Mouse (Mus musculus) hindbrain, embryonic 13.5 days (tissue): ENCODE measurements around the gene Unc45a. TPM values are rescaled to one million over a fixed set of nuclear protein-coding genes. Genes with fewer than 3 reads are reported as not detected.

ENCODE experiments used
- ATAC-seq: fragments of 200-750 bp; cut with Nextera tagmentation; 2 replicates; pipeline ENCODE4 v1.8.0; 2017; ENCODE audit warnings: moderate TSS enrichment; ENCODE audit not compliant: low FRiP score
- H3K27ac ChIP-seq: fragments of 300-500 bp; sonication (generic); 2 replicates; pipeline ENCODE4 v1.5.1; 2015; ENCODE audit warnings: inconsistent platforms, mild to moderate bottlenecking, moderate library complexity
- H3K27me3 ChIP-seq: fragments of 300-500 bp; sonication (generic); 2 replicates; pipeline ENCODE4 v1.6.1; 2015; ENCODE audit warnings: mild to moderate bottlenecking, inconsistent platforms
- H3K36me3 ChIP-seq: fragments of 300-500 bp; sonication (generic); 2 replicates; pipeline ENCODE4 v1.6.1; 2015; ENCODE audit warnings: mild to moderate bottlenecking, inconsistent platforms
- H3K4me1 ChIP-seq: fragments of 300-500 bp; sonication (generic); replicated peaks from 2 replicates; pipeline ENCODE4 v1.6.1; 2015; ENCODE audit warnings: inconsistent platforms
- H3K4me2 ChIP-seq: fragments of 300-500 bp; sonication (generic); 2 replicates; pipeline ENCODE4 v1.6.1; 2015; ENCODE audit warnings: inconsistent platforms, mild to moderate bottlenecking, moderate library complexity
- H3K4me3 ChIP-seq: fragments of 300-500 bp; sonication (generic); 2 replicates; pipeline ENCODE4 v1.5.1; 2015; ENCODE audit warnings: mild to moderate bottlenecking, inconsistent platforms
- H3K9ac ChIP-seq: fragments of 300-500 bp; sonication (generic); 2 replicates; pipeline ENCODE4 v1.6.1; 2015; ENCODE audit warnings: mild to moderate bottlenecking, inconsistent platforms
- H3K9me3 ChIP-seq: fragments of 300-500 bp; sonication (generic); 2 replicates; pipeline ENCODE4 v1.6.1; 2016; ENCODE audit warnings: inconsistent platforms
- WGBS: fragments of 180-500 bp; shearing (Covaris S2); methylation state at CpG from one replicate; pipeline ENCODE4 v1.1.7; 2015; 5-methylcytosine and 5-hydroxymethylcytosine counted together
- polyA plus RNA-seq: library from polyadenylated mRNA; unstranded; fragments of >200 nt; fragmentation: Nextera tagmentation; extraction: Ambion mirVana; gene quantifications from 2 replicates; pipeline ENCODE4 v1.2.1, GENCODE M21; 2015

The Unc45a gene
- polyA plus RNA-seq, 1 experiment from 2014 or later, result 55.5 TPM

DNA sequence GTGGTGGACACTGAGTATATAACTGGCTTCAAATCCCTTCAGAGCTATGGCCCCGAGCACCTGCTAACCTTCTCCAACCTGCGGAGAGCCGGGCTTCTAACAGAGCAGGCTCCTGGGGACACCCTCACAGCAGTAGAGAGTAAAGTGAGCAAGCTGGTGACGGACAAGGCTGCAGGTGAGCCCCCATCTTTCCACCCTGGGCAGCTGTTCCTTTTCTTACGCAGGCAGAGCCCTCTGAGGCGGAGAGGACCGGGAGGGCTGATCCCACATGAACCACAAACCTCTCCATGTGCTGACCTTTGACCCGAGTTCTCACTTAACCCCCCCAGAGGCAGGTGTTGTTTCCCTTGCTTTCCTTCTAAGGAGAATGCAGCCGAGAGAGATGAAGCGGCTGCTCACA, 53.1 kb downstream of the Unc45a start:
- Histone ChIP-seq H3K36me3 (peaks cover 82% of the 10 kb centered on the region), H3K9ac (no peak overlapping the region), H3K9me3 (no peaks in the 10 kb centered on the region), H3K27ac (no peak overlapping the region), H3K27me3 (no peaks in the 10 kb centered on the region), H3K4me3 (no peak overlapping the region), H3K4me2 (no peak overlapping the region), H3K4me1 (no peaks in the 10 kb centered on the region)
- no peak for ATAC-seq
- WGBS, result 84% methylated on average over 10 of the region's 10 CpGs

DNA sequence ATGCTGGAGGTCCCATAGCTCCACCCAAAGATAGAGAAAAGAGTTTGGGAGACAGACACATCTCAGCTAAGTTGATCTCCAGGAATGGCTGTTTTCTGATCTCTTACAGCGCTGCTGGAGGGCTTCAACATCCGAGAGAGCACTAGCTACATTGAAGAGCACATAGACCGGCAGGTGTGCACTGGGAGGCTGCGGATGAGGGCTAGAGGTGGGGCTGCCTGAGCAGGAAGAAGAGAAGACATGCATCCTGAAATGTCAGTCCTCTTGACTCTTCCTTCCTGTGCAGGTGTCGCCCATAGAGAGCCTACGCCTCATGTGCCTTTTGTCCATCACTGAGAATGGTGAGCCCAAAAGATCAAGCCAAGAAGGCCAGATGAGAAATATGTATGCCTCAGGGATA, 55.1 kb downstream of the Unc45a start:
- no peak overlapping the region for H3K4me3 ChIP-seq
- H3K4me1 ChIP-seq, result no peaks in the 10 kb centered on the region
- H3K27me3 ChIP-seq, result no peaks in the 10 kb centered on the region
- H3K36me3 ChIP-seq, result peaks cover 87% of the 10 kb centered on the region
- no peak for ATAC-seq
- H3K4me2 ChIP-seq, result no peak overlapping the region
- H3K27ac ChIP-seq, result no peak overlapping the region
- H3K9ac ChIP-seq, result no peak overlapping the region
- no peaks in the 10 kb centered on the region for H3K9me3 ChIP-seq
- WGBS, result 96% methylated on average over 6 of the region's 6 CpGs

DNA sequence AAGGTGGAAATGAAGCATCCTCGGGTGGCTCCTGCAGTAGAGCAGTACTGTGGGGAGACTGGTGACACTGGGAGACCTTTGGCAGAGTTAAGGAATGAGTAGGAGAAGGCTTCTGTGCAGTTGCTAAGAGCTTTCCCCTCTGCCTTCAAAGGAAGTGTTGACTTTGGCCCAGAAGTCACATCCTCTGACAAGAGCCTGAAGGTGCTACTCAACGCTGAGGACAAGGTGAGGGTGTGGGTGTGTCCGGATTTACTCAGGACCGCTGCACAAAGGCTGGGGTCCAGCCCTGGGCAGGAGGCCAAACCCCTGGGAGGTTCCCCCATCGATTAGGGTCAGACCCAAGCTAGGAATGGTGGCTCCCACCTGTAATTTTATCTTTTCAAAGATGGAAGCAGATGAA, 56.4 kb downstream of the Unc45a start:
- ATAC-seq, result no peak
- Histone ChIP-seq H3K4me3 (no peak overlapping the region), H3K4me2 (no peak overlapping the region), H3K4me1 (no peaks in the 10 kb centered on the region), H3K27me3 (no peaks in the 10 kb centered on the region), H3K9me3 (no peaks in the 10 kb centered on the region), H3K36me3 (peaks cover 87% of the 10 kb centered on the region), H3K9ac (no peak overlapping the region), H3K27ac (no peak overlapping the region)
- WGBS, result 96% methylated on average over 5 of the region's 5 CpGs

DNA sequence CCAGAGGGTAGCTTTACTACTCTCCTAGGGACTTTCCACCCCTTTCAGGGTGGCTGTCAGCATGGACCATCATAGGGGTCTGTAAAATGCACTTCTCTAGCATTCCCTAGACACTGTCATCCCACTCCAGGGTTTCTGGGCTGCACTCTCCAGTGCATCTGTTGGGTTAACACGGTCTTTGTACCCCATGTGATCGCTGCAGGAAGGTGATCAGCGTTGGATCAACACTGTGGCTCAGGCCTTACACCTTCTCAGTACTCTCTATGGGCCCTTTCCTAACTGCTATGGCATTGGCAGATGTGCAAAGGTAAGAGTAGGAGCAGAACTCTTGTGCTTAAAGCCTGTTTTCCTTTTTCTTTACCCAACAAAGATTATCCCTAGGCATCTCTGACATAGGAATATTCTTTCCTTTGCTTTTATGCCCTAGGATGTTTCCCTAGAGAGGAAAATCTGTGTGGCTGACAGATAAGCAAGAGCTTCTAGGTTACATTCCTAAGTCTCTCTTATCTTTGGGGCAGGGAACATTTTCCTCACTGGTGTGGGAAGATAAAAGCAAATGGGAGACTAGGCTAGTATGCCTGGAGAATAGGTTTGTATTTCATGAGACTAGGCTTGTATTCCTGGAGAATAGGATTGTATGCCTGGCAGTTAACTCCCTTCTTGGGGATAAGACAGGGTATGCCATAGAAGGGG, 57.4 kb downstream of the Unc45a start:
- 89% methylated on average over 3 of the region's 3 CpGs for WGBS
- no peak for ATAC-seq
- H3K4me3 ChIP-seq, result no peak overlapping the region
- H3K9ac ChIP-seq, result no peak overlapping the region
- H3K27me3 ChIP-seq, result no peaks in the 10 kb centered on the region
- H3K27ac ChIP-seq, result no peak overlapping the region
- no peak overlapping the region for H3K4me2 ChIP-seq
- H3K4me1 ChIP-seq, result no peaks in the 10 kb centered on the region
- H3K36me3 ChIP-seq, result peaks cover 90% of the 10 kb centered on the region
- H3K9me3 ChIP-seq, result no peaks in the 10 kb centered on the region

DNA sequence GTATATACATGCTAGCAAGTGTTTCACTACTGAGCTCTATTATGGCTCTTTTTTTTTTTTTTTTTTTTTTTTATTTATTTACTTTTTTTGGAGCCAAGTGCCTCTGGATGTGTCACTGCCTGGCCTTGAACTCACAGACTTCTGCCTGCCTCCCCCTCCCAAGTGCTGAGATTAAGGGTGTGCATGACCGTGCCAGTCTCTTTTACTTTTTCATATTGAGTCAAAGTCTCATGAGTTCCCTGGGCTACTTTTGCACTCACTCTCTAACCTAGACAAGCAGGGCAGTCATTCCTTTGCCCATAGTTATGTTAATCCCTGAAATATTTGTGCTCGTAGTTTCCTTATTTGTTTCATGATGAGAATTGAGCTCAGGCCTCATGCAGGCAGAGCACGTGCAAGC, 59.2 kb downstream of the Unc45a start:
- Histone ChIP-seq H3K4me1 (no peaks in the 10 kb centered on the region), H3K27me3 (no peaks in the 10 kb centered on the region), H3K4me2 (no peak overlapping the region), H3K9ac (no peak overlapping the region), H3K36me3 (peaks cover 90% of the 10 kb centered on the region), H3K9me3 (no peaks in the 10 kb centered on the region), H3K27ac (no peak overlapping the region), H3K4me3 (no peak overlapping the region)
- WGBS, result 86% methylated on average over 3 of the region's 3 CpGs
- ATAC-seq, result no peak

DNA sequence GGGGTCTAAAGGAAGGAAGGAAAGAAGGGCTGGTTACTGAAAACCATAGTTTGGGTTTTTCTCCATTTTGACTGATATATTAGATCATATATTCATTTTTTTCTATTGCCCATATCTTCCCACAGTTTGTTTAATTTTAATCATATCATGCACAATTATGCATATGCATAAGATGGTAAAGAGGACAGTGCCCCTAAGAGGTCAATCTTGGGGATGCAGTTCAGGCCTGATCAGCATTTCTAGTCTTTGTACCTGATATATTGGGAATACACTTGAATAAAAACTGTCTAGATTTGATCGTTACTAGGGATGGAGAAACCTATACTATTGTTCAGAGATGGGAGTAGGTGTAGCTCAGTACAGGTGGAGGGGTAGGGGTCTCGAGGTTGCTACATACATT, 59.8 kb downstream of the Unc45a start:
- ATAC-seq, result no peak
- Histone ChIP-seq H3K4me3 (no peak overlapping the region), H3K9ac (no peak overlapping the region), H3K4me1 (no peaks in the 10 kb centered on the region), H3K27me3 (no peaks in the 10 kb centered on the region), H3K9me3 (no peaks in the 10 kb centered on the region), H3K27ac (no peak overlapping the region), H3K36me3 (peaks cover 90% of the 10 kb centered on the region), H3K4me2 (no peak overlapping the region)
- WGBS, result 94% methylated on average over 2 of the region's 2 CpGs

DNA sequence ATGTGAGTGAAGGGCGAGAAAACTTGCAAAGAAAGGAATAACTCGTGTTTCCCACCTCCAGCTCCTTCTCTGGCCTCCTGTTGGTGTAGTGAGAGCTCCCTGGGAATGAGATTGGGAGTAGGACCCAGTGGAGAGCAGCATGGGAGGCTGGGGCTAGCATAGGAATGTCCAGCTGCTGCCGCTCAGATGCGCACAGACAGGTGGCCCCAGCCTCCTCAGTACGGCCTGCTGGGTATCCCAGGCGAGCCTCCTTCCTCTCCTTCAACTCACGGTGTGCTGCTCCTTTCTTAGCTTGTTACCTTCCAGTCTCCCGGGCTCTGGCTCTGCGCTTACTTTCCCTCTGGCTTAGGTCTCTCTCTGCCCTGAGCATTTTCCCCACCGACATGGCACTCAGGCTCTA, 60.8 kb downstream of the Unc45a start:
- H3K9me3 ChIP-seq, result peaks cover 3% of the 10 kb centered on the region
- H3K9ac ChIP-seq, result no peak overlapping the region
- peaks cover 89% of the 10 kb centered on the region for H3K36me3 ChIP-seq
- H3K4me1 ChIP-seq, result no peaks in the 10 kb centered on the region
- no peaks in the 10 kb centered on the region for H3K27me3 ChIP-seq
- WGBS, result 86% methylated on average over 10 of the region's 10 CpGs
- no peak overlapping the region for H3K27ac ChIP-seq
- ATAC-seq, result no peak
- no peak overlapping the region for H3K4me3 ChIP-seq
- H3K4me2 ChIP-seq, result no peak overlapping the region

DNA sequence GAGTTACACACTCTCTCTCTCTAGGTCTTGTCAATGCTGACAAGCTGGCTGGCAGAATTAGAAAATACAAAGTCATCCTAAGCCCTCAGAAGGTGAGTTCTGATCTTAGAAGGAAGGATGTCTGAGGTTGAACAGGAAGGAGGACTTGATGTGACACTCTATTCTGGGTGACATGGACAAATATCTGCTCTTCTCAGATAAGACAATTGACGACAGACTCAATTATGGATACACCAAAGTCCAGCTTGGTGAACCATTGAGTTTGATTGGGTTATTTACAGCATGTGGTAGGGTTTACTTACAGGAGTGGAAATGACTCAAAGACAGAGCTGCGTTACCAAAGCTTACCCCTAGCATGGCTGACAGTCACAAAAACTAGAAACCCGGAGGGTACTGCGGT, 64.4 kb downstream of the Unc45a start:
- Histone ChIP-seq H3K4me3 (no peak overlapping the region), H3K9ac (no peak overlapping the region), H3K27me3 (no peaks in the 10 kb centered on the region), H3K4me2 (no peak overlapping the region), H3K4me1 (peaks cover 2% of the 10 kb centered on the region), H3K36me3 (peaks cover 88% of the 10 kb centered on the region), H3K27ac (no peak overlapping the region), H3K9me3 (peaks cover 14% of the 10 kb centered on the region)
- WGBS, result 95% methylated on average over 4 of the region's 4 CpGs
- ATAC-seq, result no peak

Other genes with a start within 250 kb of the Unc45a start
- gene Idh2, start 225.6 kb downstream of the Unc45a start, polyA plus RNA-seq, result 237 and 256 TPM in 2 replicates
- gene Sema4b, start 154.2 kb downstream of the Unc45a start, polyA plus RNA-seq, result 23.9 and 26.5 TPM in 2 replicates
- gene Cib1, start 108.2 kb downstream of the Unc45a start, polyA plus RNA-seq, result 35.0 and 38.1 TPM in 2 replicates
- 4.1 and 5.3 TPM in 2 replicates for gene Gdpgp1, start 108.1 kb downstream of the Unc45a start, polyA plus RNA-seq
- 1.7 and 2.1 TPM in 2 replicates for gene Ttll13, start 94.6 kb downstream of the Unc45a start, polyA plus RNA-seq
- 60.3 and 62.3 TPM in 2 replicates for gene Ngrn, start 79.8 kb downstream of the Unc45a start, polyA plus RNA-seq
- 21.8 and 23.4 TPM in 2 replicates for gene Vps33b, start 71.4 kb downstream of the Unc45a start, polyA plus RNA-seq
- gene Prc1, start 46.6 kb downstream of the Unc45a start, polyA plus RNA-seq, result 43.5 and 46.8 TPM in 2 replicates
- 14.5 and 16.1 TPM in 2 replicates for gene Rccd1, start 16.6 kb downstream of the Unc45a start, polyA plus RNA-seq
- 19.6 and 21.4 TPM in 2 replicates for gene Hddc3, start 2.1 kb upstream of the Unc45a start, polyA plus RNA-seq
- gene Man2a2, start 30.4 kb upstream of the Unc45a start, polyA plus RNA-seq, result 20.8 and 23.4 TPM in 2 replicates
- gene Fes, start 46.9 kb upstream of the Unc45a start, polyA plus RNA-seq, result 6.1 and 6.9 TPM in 2 replicates
- 4.0 and 4.7 TPM in 2 replicates for gene Furin, start 64.4 kb upstream of the Unc45a start, polyA plus RNA-seq
- 11.3 and 13.5 TPM in 2 replicates for gene Blm, start 194.1 kb upstream of the Unc45a start, polyA plus RNA-seq